Comparison of ENCODE assay signal across 9 mouse cellular contexts in genomic region chr1:107635936-107636335, GRCm38 (mm10). TPM values are rescaled to one million over a fixed set of nuclear protein-coding genes. Genes with fewer than 3 reads are reported as not detected.
DNase-seq lines count a peak whose midpoint lies in the region; ATAC-seq and TF ChIP-seq lines count a peak whose summit lies in the region.
"Had no signal": no experiment of that assay in that cellular context is flagged by ENCODE, and none has a peak within 500 bp of the region (broad histone marks: within the 10 kb centered on the region; RNA-seq: fewer than 3 reads in every experiment).

No protein-coding gene starts in this region.

- H3K27me3 ChIP-seq in heart, postnatal 0 days (ENCODE audit: control insufficient read depth, insufficient read depth, low read length) = no peaks in the 10 kb centered on the region
- no peaks in the 10 kb centered on the region for H3K27me3 ChIP-seq in midbrain, embryonic 11.5 days (ENCODE audit: control insufficient read depth, insufficient read depth, low read length)
- H3K27me3 ChIP-seq in midbrain, embryonic 10.5 days (ENCODE audit: low read depth, poor library complexity, severe bottlenecking) = no peaks in the 10 kb centered on the region
- H3K27me3 ChIP-seq in forebrain, postnatal 0 days (ENCODE audit: insufficient read depth, low read length) = no peaks in the 10 kb centered on the region

- peak; percentile 15 for DNase-seq in heart, postnatal 0 days (ENCODE audit: low spot score)
- DNase-seq in heart, postnatal 25 days (ENCODE audit: low spot score) = no peak
- DNase-seq in midbrain, embryonic 11.5 days (ENCODE audit: low spot score, missing footprints) = peak; percentile 82
- no peak for DNase-seq in midbrain, embryonic 10.5 days (ENCODE audit: low spot score)
- DNase-seq in forebrain, postnatal 0 days = peak; percentile 78
- DNase-seq in spleen, postnatal 36 days (ENCODE audit: low spot score in 2 of 2) = no peak
- no peak for DNase-seq in MN1 (ENCODE audit: low spot score)
- DNase-seq in natural killer cell, adult 2 months (ENCODE audit: low spot score in 2 of 2) = no peak
- DNase-seq: right cerebral cortex, postnatal 25 days had no signal

- H3K36me3 ChIP-seq in heart, postnatal 0 days (replicated peaks; ENCODE audit: control insufficient read depth, insufficient read depth, low read length) = no peaks in the 10 kb centered on the region
- H3K36me3 ChIP-seq in midbrain, embryonic 11.5 days (ENCODE audit: control insufficient read depth, insufficient read depth, low read length) = no peaks in the 10 kb centered on the region
- no peaks in the 10 kb centered on the region for H3K36me3 ChIP-seq in midbrain, embryonic 10.5 days
- H3K36me3 ChIP-seq in forebrain, postnatal 0 days (ENCODE audit: insufficient read depth) = no peaks in the 10 kb centered on the region

- TF ChIP-seq CTCF in heart, postnatal 0 days (IDR thresholded peaks at IDR 0.05; ENCODE audit: low read depth) = peak; percentile 65
- TF ChIP-seq CTCF in forebrain, postnatal 0 days (IDR thresholded peaks at IDR 0.05; ENCODE audit: low read depth) = peak; percentile 81

- no peak overlapping the region for H3K4me2 ChIP-seq in heart, postnatal 0 days (ENCODE audit: low read depth, low read length)
- no peak overlapping the region for H3K4me2 ChIP-seq in midbrain, embryonic 11.5 days
- H3K4me2 ChIP-seq in forebrain, postnatal 0 days (ENCODE audit: low read depth) = no peak overlapping the region

- intact Hi-C loops in heart, postnatal 25 days (cut with DNase I) = loop anchor here (5.0 kb wide), 1 partner anchor 1191 kb away; no protein-coding TSS in a partner anchor

- H3K4me3 ChIP-seq in heart, postnatal 0 days (ENCODE audit: low read depth, low read length) = no peak overlapping the region
- H3K4me3 ChIP-seq in midbrain, embryonic 11.5 days (ENCODE audit: low read depth, low read length) = no peak overlapping the region
- H3K4me3 ChIP-seq in midbrain, embryonic 10.5 days = no peak overlapping the region
- H3K4me3 ChIP-seq in forebrain, postnatal 0 days (ENCODE audit: low read depth, low read length) = no peak overlapping the region

- no peaks in the 10 kb centered on the region for H3K9me3 ChIP-seq in heart, postnatal 0 days (replicated peaks; ENCODE audit: control insufficient read depth, low read length)
- no peaks in the 10 kb centered on the region for H3K9me3 ChIP-seq in midbrain, embryonic 11.5 days (ENCODE audit: control insufficient read depth, low read length)
- H3K9me3 ChIP-seq in midbrain, embryonic 10.5 days (replicated peaks) = no peaks in the 10 kb centered on the region
- no peaks in the 10 kb centered on the region for H3K9me3 ChIP-seq in forebrain, postnatal 0 days (ENCODE audit: low read length)

- 23% methylated on average over 4 of the region's 4 CpGs for WGBS in heart, postnatal 0 days
- WGBS in midbrain, embryonic 11.5 days = 38% methylated on average over 4 of the region's 4 CpGs
- 44% methylated on average over 4 of the region's 4 CpGs for WGBS in midbrain, embryonic 10.5 days
- WGBS in forebrain, postnatal 0 days = 24% methylated on average over 4 of the region's 4 CpGs

- no peak for ATAC-seq in heart, postnatal 0 days (ENCODE audit: insufficient read depth, low read depth)
- peak; percentile 63; the same call in 1 of the 2 replicates for ATAC-seq in midbrain, embryonic 11.5 days (ENCODE audit: low FRiP score)
- peak; percentile 67; the same call in 1 of the 2 replicates for ATAC-seq in forebrain, postnatal 0 days

- H3K9ac ChIP-seq in heart, postnatal 0 days (replicated peaks; ENCODE audit: low read depth, low read length) = no peak overlapping the region
- H3K9ac ChIP-seq in midbrain, embryonic 11.5 days (ENCODE audit: low read length) = no peak overlapping the region
- H3K9ac ChIP-seq in forebrain, postnatal 0 days = no peak overlapping the region

- TF ChIP-seq EP300 in heart, postnatal 0 days (IDR thresholded peaks at IDR 0.05; ENCODE audit: low read depth) = no peak

- H3K4me1 ChIP-seq in heart, postnatal 0 days (ENCODE audit: control insufficient read depth, insufficient read depth) = no peaks in the 10 kb centered on the region
- no peaks in the 10 kb centered on the region for H3K4me1 ChIP-seq in midbrain, embryonic 11.5 days (ENCODE audit: control insufficient read depth, insufficient read depth, low read length)
- H3K4me1 ChIP-seq in midbrain, embryonic 10.5 days = no peaks in the 10 kb centered on the region
- H3K4me1 ChIP-seq in forebrain, postnatal 0 days (ENCODE audit: insufficient read depth) = no peaks in the 10 kb centered on the region

- H3K27ac ChIP-seq in heart, postnatal 0 days (ENCODE audit: low read depth) = no peak overlapping the region
- no peak overlapping the region for H3K27ac ChIP-seq in midbrain, embryonic 11.5 days (ENCODE audit: low read depth, low read length)
- no peak overlapping the region for H3K27ac ChIP-seq in midbrain, embryonic 10.5 days (replicated peaks)
- H3K27ac ChIP-seq in forebrain, postnatal 0 days (ENCODE audit: low read depth, low read length) = no peak overlapping the region

RNA-seq across cellular contexts. Expression of gene Serpinb8, which starts 46.1 kb away (rescaled TPM):
- 2.2 and 4.6 TPM in 2 replicates for total RNA-seq in heart, postnatal 0 days (2014; rRNA removed; ENCODE audit: low replicate concordance)
- polyA plus RNA-seq in heart, postnatal 0 days (2015; fragmentation: Nextera tagmentation; extraction: Ambion mirVana) = 3.9 and 4.6 TPM in 2 replicates
- total RNA-seq in heart, postnatal 25 days (2021) = 1 to 10 TPM; 2.6 to 3.2 TPM
- polyA plus RNA-seq in midbrain, embryonic 11.5 days (2014; fragmentation: Nextera tagmentation; extraction: Ambion mirVana) = 0.18 and 0.49 TPM in 2 replicates
- 0.48 TPM in 2 replicates for polyA plus RNA-seq in midbrain, embryonic 10.5 days (2016; fragmentation: Nextera tagmentation; extraction: Ambion mirVana)
- total RNA-seq in forebrain, postnatal 0 days (2014; rRNA removed) = 0.05 and 0.31 TPM in 2 replicates
- polyA plus RNA-seq in forebrain, postnatal 0 days (2015; fragmentation: Nextera tagmentation; extraction: Ambion mirVana) = 0.50 and 0.69 TPM in 2 replicates

Comparison
In these comparisons a context has a peak if more than half of its experiments do, and no peak if none do; other contexts are left out.
1. DNase-seq: peak in heart, postnatal 0 days (single experiment), midbrain, embryonic 11.5 days (single experiment) and forebrain, postnatal 0 days (single experiment); none in heart, postnatal 25 days (single experiment), midbrain, embryonic 10.5 days (single experiment), spleen, postnatal 36 days (0 of 2), MN1 (single experiment) and natural killer cell, adult 2 months (0 of 2).